Mouse (Mus musculus) kidney, adult 2 months (tissue): ENCODE measurements around the gene Imp4. TPM values are rescaled to one million over a fixed set of nuclear protein-coding genes. Genes with fewer than 3 reads are reported as not detected.

ENCODE experiments used
- DNase-seq: peaks from one replicate; pipeline ENCODE4 v3.0.0; 2021
- H3K27ac ChIP-seq: fragments of 200-500 bp; 2 replicates; pipeline ENCODE4 v1.5.1; 2012; ENCODE audit warnings: low read depth, low read length, control low read depth, inconsistent platforms; ENCODE audit not compliant: insufficient read depth
- H3K27me3 ChIP-seq: fragments of 200-500 bp; replicated peaks from 2 replicates; pipeline ENCODE4 v1.6.1; 2012; ENCODE audit warnings: mild to moderate bottlenecking, moderate library complexity, low read length, inconsistent platforms; ENCODE audit not compliant: control insufficient read depth, insufficient read depth
- H3K36me3 ChIP-seq: fragments of 200-500 bp; 2 replicates; pipeline ENCODE4 v1.6.1; 2012; ENCODE audit warnings: mild to moderate bottlenecking, moderate library complexity, low read length, inconsistent platforms; ENCODE audit not compliant: control insufficient read depth, insufficient read depth
- H3K4me1 ChIP-seq: fragments of 200-500 bp; 2 replicates; pipeline ENCODE4 v1.6.1; 2011; ENCODE audit warnings: low read length; ENCODE audit not compliant: control insufficient read depth, insufficient read depth
- H3K4me3 ChIP-seq: fragments of 200-500 bp; 2 replicates; pipeline ENCODE4 v1.5.1; 2011; ENCODE audit warnings: mild to moderate bottlenecking, low read depth, low read length, control low read depth; ENCODE audit not compliant: insufficient read depth
- CTCF ChIP-seq: fragments of 200-500 bp; conservative IDR thresholded peaks from 2 replicates; pipeline ENCODE4 v1.5.1; 2011; ENCODE audit warnings: low read depth, mild to moderate bottlenecking, control low read depth, low read length, moderate library complexity, mixed read lengths; ENCODE audit not compliant: insufficient read depth, insufficient read length
- POLR2A ChIP-seq: fragments of 200-500 bp; IDR thresholded peaks from one replicate; pipeline ENCODE4 v1.6.1; 2011; ENCODE audit warnings: low read depth, low read length, control low read depth
- WGBS: fragments of 180-500 bp; shearing (Covaris S2); methylation state at CpG from one replicate; pipeline ENCODE4 v1.1.7; 2018; 5-methylcytosine and 5-hydroxymethylcytosine counted together
- polyA plus RNA-seq: library from polyadenylated mRNA; depleted of rRNA; stranded (reverse); fragments of >200 nt; gene quantifications from 2 replicates; pipeline ENCODE4 v1.2.3, GENCODE M21; 2012; rRNA removed

Imp4 gene
- polyA plus RNA-seq, result 64.7 and 71.4 TPM in 2 replicates

GRCm38 (mm10) chr1:34439215-34439960, at the start of gene Imp4, which contains the start of gene Ccdc115:
TSS of gene Imp4 (plus strand) at chr1:34439851.
TSS of gene Ccdc115 (minus strand) at chr1:34439672.
- no peaks in the 10 kb centered on the region for H3K36me3 ChIP-seq
- H3K27me3 ChIP-seq, result no peaks in the 10 kb centered on the region
- no peaks in the 10 kb centered on the region for H3K4me1 ChIP-seq
- TF ChIP-seq POLR2A (no peak), CTCF (no peak)
- peak within 1 kb of the TSS; percentile 94 for H3K27ac ChIP-seq
- DNase-seq, result peak; percentile 99
- WGBS, result under 1% methylated on average over 48 of the region's 48 CpGs
- peak within 1 kb of the TSS; percentile 82 for H3K4me3 ChIP-seq

- Histone ChIP-seq H3K27me3 (no peaks in the 10 kb centered on the region), H3K27ac (no peak overlapping the region), H3K4me3 (no peak overlapping the region), H3K36me3 (no peaks in the 10 kb centered on the region), H3K4me1 (no peaks in the 10 kb centered on the region)
- no peak for DNase-seq
- WGBS, result 93% methylated on average over 4 of the region's 4 CpGs
- TF ChIP-seq POLR2A (no peak), CTCF (no peak)
Measured at GRCm38 (mm10) chr1:34396321-34396720, 43.3 kb upstream of the Imp4 start.

GRCm38 (mm10) chr1:34399182-34399953, 40.3 kb upstream of the Imp4 start:
- no peak overlapping the region for H3K4me3 ChIP-seq
- H3K36me3 ChIP-seq, result no peaks in the 10 kb centered on the region
- H3K27ac ChIP-seq, result no peak overlapping the region
- no peaks in the 10 kb centered on the region for H3K27me3 ChIP-seq
- WGBS, result 23% methylated on average over 11 of the region's 11 CpGs
- no peaks in the 10 kb centered on the region for H3K4me1 ChIP-seq
- no peak for DNase-seq
- TF ChIP-seq POLR2A (no peak), CTCF (no peak)

DNA sequence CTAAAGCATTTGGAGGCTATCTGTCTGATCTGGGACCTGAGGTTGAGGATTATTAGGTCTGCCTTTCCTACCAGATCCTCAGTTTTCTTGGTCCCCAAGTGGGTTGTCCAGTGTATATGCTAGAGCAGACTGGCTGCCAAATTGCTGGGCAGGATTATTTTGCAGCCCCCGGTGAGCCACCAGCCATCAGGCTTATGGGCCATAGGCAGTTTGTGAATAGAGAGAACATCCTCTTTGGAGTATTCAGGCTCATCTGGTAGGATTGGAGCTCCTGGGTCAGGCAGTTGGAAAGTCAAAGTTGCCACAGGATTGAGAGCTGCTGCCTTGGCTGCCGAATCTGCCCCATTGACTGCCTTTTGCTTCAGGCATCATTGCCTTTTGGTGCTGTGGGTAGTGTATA, 11.2 kb upstream of the Imp4 start:
- Histone ChIP-seq H3K27me3 (no peaks in the 10 kb centered on the region), H3K27ac (no peak overlapping the region), H3K4me3 (no peak overlapping the region), H3K4me1 (no peaks in the 10 kb centered on the region), H3K36me3 (no peaks in the 10 kb centered on the region)
- TF ChIP-seq POLR2A, result no peak
- no peak for TF ChIP-seq CTCF
- no peak for DNase-seq
- WGBS, result 91% methylated on average over 2 of the region's 2 CpGs

- no peaks in the 10 kb centered on the region for H3K27me3 ChIP-seq
- WGBS, result 96% methylated on average over 4 of the region's 4 CpGs
- H3K4me1 ChIP-seq, result 0 out of 2 replicates have a peak, but pooled peaks cover 4% of the 10 kb centered on the region
- H3K36me3 ChIP-seq, result no peaks in the 10 kb centered on the region
- H3K27ac ChIP-seq, result no peak overlapping the region
- no peak overlapping the region for H3K4me3 ChIP-seq
- no peak for DNase-seq
- TF ChIP-seq POLR2A (no peak), CTCF (no peak)
Measured at GRCm38 (mm10) chr1:34429281-34429680, 10.4 kb upstream of the Imp4 start.

- TF ChIP-seq CTCF, result no peak
- H3K4me1 ChIP-seq, result 0 out of 2 replicates have a peak, but pooled peaks cover 4% of the 10 kb centered on the region
- no peaks in the 10 kb centered on the region for H3K27me3 ChIP-seq
- H3K4me3 ChIP-seq, result no peak overlapping the region
- no peak for DNase-seq
- H3K36me3 ChIP-seq, result no peaks in the 10 kb centered on the region
- no peak overlapping the region for H3K27ac ChIP-seq
- 97% methylated on average over 3 of the region's 3 CpGs for WGBS
Measured at GRCm38 (mm10) chr1:34430981-34431380, 8.7 kb upstream of the Imp4 start.

DNA sequence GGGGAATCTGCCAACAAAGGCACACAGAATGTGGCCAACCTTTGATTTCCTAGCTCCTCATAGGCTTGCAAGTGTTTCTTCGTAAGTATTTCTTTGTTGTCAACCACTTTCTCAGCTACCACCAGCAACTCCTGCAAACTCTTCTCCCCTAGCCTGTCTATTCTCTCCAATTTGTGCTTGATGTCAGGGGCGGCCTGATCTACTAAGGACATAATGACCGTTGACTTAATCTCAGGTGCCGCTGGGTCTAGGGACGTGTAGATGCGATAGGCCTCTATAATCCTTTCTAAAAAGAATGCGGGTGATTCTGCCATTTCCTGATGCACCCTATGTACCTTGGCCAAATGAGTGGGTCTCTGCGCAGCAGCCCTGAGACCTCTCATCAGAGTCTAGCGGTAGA, 8.2 kb upstream of the Imp4 start:
- H3K4me1 ChIP-seq, result 0 out of 2 replicates have a peak, but pooled peaks cover 4% of the 10 kb centered on the region
- no peak for TF ChIP-seq POLR2A
- TF ChIP-seq CTCF, result no peak
- 98% methylated on average over 9 of the region's 9 CpGs for WGBS
- no peak overlapping the region for H3K4me3 ChIP-seq
- H3K36me3 ChIP-seq, result no peaks in the 10 kb centered on the region
- no peaks in the 10 kb centered on the region for H3K27me3 ChIP-seq
- no peak overlapping the region for H3K27ac ChIP-seq
- DNase-seq, result no peak
